Mouse (Mus musculus) limb, embryonic 12.5 days (tissue): ENCODE results near the gene Krt42. TPM values are rescaled to one million over a fixed set of nuclear protein-coding genes. Genes with fewer than 3 reads are reported as not detected.

Experiments
- ATAC-seq: fragments of 200-750 bp; cut with Nextera tagmentation; 2 replicates; pipeline ENCODE4 v1.8.0; 2017; ENCODE audit warnings: low read depth, moderate TSS enrichment; ENCODE audit not compliant: insufficient number of reproducible peaks, insufficient read depth, low FRiP score, low TSS enrichment
- H3K27ac ChIP-seq: fragments of 300-500 bp; sonication (generic); 2 replicates; pipeline ENCODE4 v1.5.1; 2016; ENCODE audit warnings: mild to moderate bottlenecking, moderate library complexity
- H3K27me3 ChIP-seq: fragments of 300-500 bp; sonication (generic); 2 replicates; pipeline ENCODE4 v1.6.1; 2016; ENCODE audit warnings: mild to moderate bottlenecking, moderate library complexity
- H3K36me3 ChIP-seq: fragments of 300-500 bp; sonication (generic); 2 replicates; pipeline ENCODE4 v1.6.1; 2016; ENCODE audit warnings: mild to moderate bottlenecking, moderate library complexity
- H3K4me1 ChIP-seq: fragments of 300-500 bp; sonication (generic); replicated peaks from 2 replicates; pipeline ENCODE4 v1.6.1; 2016
- H3K4me2 ChIP-seq: fragments of 300-500 bp; sonication (generic); 2 replicates; pipeline ENCODE4 v1.6.1; 2016; ENCODE audit warnings: mild to moderate bottlenecking, moderate library complexity
- H3K4me3 ChIP-seq: fragments of 300-500 bp; sonication (generic); replicated peaks from 2 replicates; pipeline ENCODE4 v1.5.1; 2016; ENCODE audit warnings: mild to moderate bottlenecking
- H3K9ac ChIP-seq: fragments of 300-500 bp; sonication (generic); replicated peaks from 2 replicates; pipeline ENCODE4 v1.6.1; 2016; ENCODE audit warnings: mild to moderate bottlenecking, moderate library complexity
- H3K9me3 ChIP-seq: fragments of 300-500 bp; sonication (generic); 2 replicates; pipeline ENCODE4 v1.6.1; 2016; ENCODE audit warnings: mild to moderate bottlenecking, moderate library complexity
- WGBS: fragments of 180-500 bp; shearing (Covaris S2); methylation state at CpG from one replicate; pipeline ENCODE4 v1.1.7; 2016; 5-methylcytosine and 5-hydroxymethylcytosine counted together
- polyA plus RNA-seq: library from polyadenylated mRNA; unstranded; fragments of >200 nt; fragmentation: Nextera tagmentation; extraction: Ambion mirVana; gene quantifications from 2 replicates; pipeline ENCODE4 v1.2.1, GENCODE M21; 2016

Krt42 gene
- polyA plus RNA-seq, 1 experiment from 2014 or later, result not detected

GRCm38 (mm10) chr11:100298274-100299036 is 28.8 kb upstream of the Krt42 start:
- H3K27ac ChIP-seq, result no peak overlapping the region
- H3K27me3 ChIP-seq, result no peaks in the 10 kb centered on the region
- H3K4me3 ChIP-seq, result no peak overlapping the region
- 20% methylated on average over 18 of the region's 18 CpGs for WGBS
- no peak for ATAC-seq
- no peak overlapping the region for H3K9ac ChIP-seq
- no peaks in the 10 kb centered on the region; the same call in 1 of the 2 replicates for H3K4me1 ChIP-seq
- no peaks in the 10 kb centered on the region for H3K9me3 ChIP-seq
- H3K36me3 ChIP-seq, result no peaks in the 10 kb centered on the region
- peak overlapping the region; percentile 44 for H3K4me2 ChIP-seq

GRCm38 (mm10) chr11:100297801-100298200 is 28.1 kb upstream of the Krt42 start:
- H3K27me3 ChIP-seq, result no peaks in the 10 kb centered on the region
- H3K9ac ChIP-seq, result no peak overlapping the region
- WGBS, result 36% methylated on average over 5 of the region's 5 CpGs
- peak overlapping the region; percentile 44 for H3K4me2 ChIP-seq
- no peak for ATAC-seq
- H3K4me3 ChIP-seq, result no peak overlapping the region
- no peaks in the 10 kb centered on the region; the same call in 1 of the 2 replicates for H3K4me1 ChIP-seq
- no peaks in the 10 kb centered on the region for H3K9me3 ChIP-seq
- no peak overlapping the region for H3K27ac ChIP-seq
- no peaks in the 10 kb centered on the region for H3K36me3 ChIP-seq

GRCm38 (mm10) chr11:100295308-100295707 is 25.6 kb upstream of the Krt42 start:
- Histone ChIP-seq H3K9me3 (no peaks in the 10 kb centered on the region), H3K4me3 (no peak overlapping the region), H3K9ac (no peak overlapping the region), H3K36me3 (no peaks in the 10 kb centered on the region), H3K4me2 (no peak overlapping the region), H3K27me3 (no peaks in the 10 kb centered on the region), H3K27ac (no peak overlapping the region), H3K4me1 (peaks cover 10% of the 10 kb centered on the region; the same call in 1 of the 2 replicates)
- 6% methylated on average over 10 of the region's 10 CpGs for WGBS
- no peak; the same call in 1 of the 2 replicates for ATAC-seq

GRCm38 (mm10) chr11:100292884-100293283 is 23.2 kb upstream of the Krt42 start:
- H3K27me3 ChIP-seq, result no peaks in the 10 kb centered on the region
- no peak overlapping the region for H3K9ac ChIP-seq
- WGBS, result 62% methylated on average over 6 of the region's 6 CpGs
- no peak for ATAC-seq
- no peak overlapping the region for H3K4me2 ChIP-seq
- no peak overlapping the region for H3K4me3 ChIP-seq
- no peaks in the 10 kb centered on the region for H3K9me3 ChIP-seq
- H3K4me1 ChIP-seq, result peaks cover 10% of the 10 kb centered on the region; the same call in 1 of the 2 replicates
- no peak overlapping the region for H3K27ac ChIP-seq
- H3K36me3 ChIP-seq, result no peaks in the 10 kb centered on the region

GRCm38 (mm10) chr11:100290235-100290634 is 20.6 kb upstream of the Krt42 start:
- 65% methylated on average over 5 of the region's 5 CpGs for WGBS
- H3K36me3 ChIP-seq, result no peaks in the 10 kb centered on the region
- ATAC-seq, result no peak
- H3K4me3 ChIP-seq, result no peak overlapping the region
- H3K27me3 ChIP-seq, result no peaks in the 10 kb centered on the region
- no peak overlapping the region for H3K4me2 ChIP-seq
- no peaks in the 10 kb centered on the region for H3K9me3 ChIP-seq
- no peak overlapping the region for H3K27ac ChIP-seq
- 0 out of 2 replicates have a peak, but pooled peaks cover 10% of the 10 kb centered on the region for H3K4me1 ChIP-seq
- no peak overlapping the region for H3K9ac ChIP-seq

GRCm38 (mm10) chr11:100288942-100289341 is 19.3 kb upstream of the Krt42 start:
- Histone ChIP-seq H3K4me3 (no peak overlapping the region), H3K4me2 (no peak overlapping the region), H3K27ac (no peak overlapping the region), H3K27me3 (no peaks in the 10 kb centered on the region), H3K4me1 (0 out of 2 replicates have a peak, but pooled peaks cover 10% of the 10 kb centered on the region), H3K9ac (no peak overlapping the region), H3K9me3 (no peaks in the 10 kb centered on the region), H3K36me3 (no peaks in the 10 kb centered on the region)
- no peak for ATAC-seq
- WGBS, result 81% methylated on average over 6 of the region's 6 CpGs

- Histone ChIP-seq H3K9me3 (no peaks in the 10 kb centered on the region), H3K4me1 (0 out of 2 replicates have a peak, but pooled peaks cover 10% of the 10 kb centered on the region), H3K27ac (peak overlapping the region; percentile 42; the same call in 1 of the 2 replicates), H3K36me3 (no peaks in the 10 kb centered on the region), H3K9ac (no peak overlapping the region), H3K4me3 (no peak overlapping the region), H3K4me2 (no peak overlapping the region), H3K27me3 (no peaks in the 10 kb centered on the region)
- no peak; the same call in 1 of the 2 replicates for ATAC-seq
- 42% methylated on average over 10 of the region's 10 CpGs for WGBS
These were observed 17.4 kb upstream of the Krt42 start for GRCm38 (mm10) chr11:100287024-100287423.

- no peak for ATAC-seq
- H3K4me3 ChIP-seq, result no peak overlapping the region
- H3K36me3 ChIP-seq, result no peaks in the 10 kb centered on the region
- 84% methylated on average over 4 of the region's 4 CpGs for WGBS
- no peak overlapping the region for H3K9ac ChIP-seq
- H3K4me1 ChIP-seq, result no peaks in the 10 kb centered on the region
- no peaks in the 10 kb centered on the region for H3K27me3 ChIP-seq
- no peak overlapping the region for H3K27ac ChIP-seq
- H3K4me2 ChIP-seq, result no peak overlapping the region
- no peaks in the 10 kb centered on the region for H3K9me3 ChIP-seq
These were observed 15.3 kb upstream of the Krt42 start for GRCm38 (mm10) chr11:100284988-100285387.

- H3K4me2 ChIP-seq, result no peak overlapping the region
- peak; percentile 43; the same call in 1 of the 2 replicates for ATAC-seq
- 25% methylated on average over 10 of the region's 10 CpGs for WGBS
- no peaks in the 10 kb centered on the region for H3K4me1 ChIP-seq
- no peaks in the 10 kb centered on the region for H3K27me3 ChIP-seq
- H3K4me3 ChIP-seq, result no peak overlapping the region
- H3K9me3 ChIP-seq, result no peaks in the 10 kb centered on the region
- H3K36me3 ChIP-seq, result no peaks in the 10 kb centered on the region
- H3K9ac ChIP-seq, result no peak overlapping the region
- H3K27ac ChIP-seq, result no peak overlapping the region
These were observed 12.9 kb upstream of the Krt42 start for GRCm38 (mm10) chr11:100282549-100282948.

- Histone ChIP-seq H3K4me1 (no peaks in the 10 kb centered on the region), H3K4me3 (no peak overlapping the region), H3K27ac (no peak overlapping the region), H3K36me3 (no peaks in the 10 kb centered on the region), H3K27me3 (no peaks in the 10 kb centered on the region), H3K4me2 (no peak overlapping the region), H3K9ac (no peak overlapping the region), H3K9me3 (no peaks in the 10 kb centered on the region)
- ATAC-seq, result peak; percentile 21; the same call in 1 of the 2 replicates
- 22% methylated on average over 11 of the region's 11 CpGs for WGBS
These were observed 12.2 kb upstream of the Krt42 start for GRCm38 (mm10) chr11:100281596-100282544.

- Histone ChIP-seq H3K27ac (no peak overlapping the region), H3K9me3 (no peaks in the 10 kb centered on the region), H3K27me3 (no peaks in the 10 kb centered on the region), H3K36me3 (no peaks in the 10 kb centered on the region), H3K9ac (no peak overlapping the region), H3K4me1 (no peaks in the 10 kb centered on the region), H3K4me2 (no peak overlapping the region), H3K4me3 (no peak overlapping the region)
- WGBS, result 60% methylated on average over 5 of the region's 5 CpGs
- no peak for ATAC-seq
These were observed 9.1 kb upstream of the Krt42 start for GRCm38 (mm10) chr11:100278759-100279158.
